Mouse (Mus musculus) CH12.LX (cell line): ENCODE measurements around the gene Ppp2r2d.

ENCODE experiments used
- ELF1 ChIP-seq: IDR thresholded peaks from 2 replicates; pipeline ENCODE4 v1.6.1; 2014; ENCODE audit warnings: low read depth, mild to moderate bottlenecking, inconsistent platforms, low read length, improper control_type of control experiment
- JUND ChIP-seq: conservative IDR thresholded peaks from 2 replicates; pipeline ENCODE4 v1.6.1; 2011; ENCODE audit warnings: low read depth, low read length, improper control_type of control experiment
- MEF2A ChIP-seq: IDR thresholded peaks from 2 replicates; pipeline ENCODE4 v1.6.1; 2014; ENCODE audit warnings: low read depth, mild to moderate bottlenecking, inconsistent platforms, low read length, improper control_type of control experiment, borderline replicate concordance

- no peak for TF ChIP-seq JUND
- TF ChIP-seq ELF1 = no peak
- no peak for TF ChIP-seq MEF2A
Observed at GRCm38 (mm10) chr7:138872956-138873355, 27.1 kb downstream of the Ppp2r2d start.
